Mouse (Mus musculus): ENCODE measurements around the gene Carhsp1.

- TF ChIP-seq CTCF (conservative IDR thresholded peaks at IDR 0.05; ENCODE audit: insufficient read depth, insufficient read length, low read depth, low read length), result no peak
- no peak for TF ChIP-seq POLR2A (IDR thresholded peaks at IDR 0.05; ENCODE audit: low read depth, low read length)
Observed at GRCm38 (mm10) chr16:8672811-8673210, 856 bp upstream of the Carhsp1 start.
